Mouse (Mus musculus) gastrocnemius, adult 2 months (tissue): Measurements from ENCODE around the gene Akr1e1. TPM values are rescaled to one million over a fixed set of nuclear protein-coding genes. Genes with fewer than 3 reads are reported as not detected.
"Not testable (repeated sequence)": the region's sequence is repeated elsewhere in the genome, so short reads cannot be mapped to it uniquely, and the experiment has no call there.

Experiments used
- DNase-seq: peaks from one replicate; pipeline ENCODE4 v3.0.0; 2022
- H3K27ac ChIP-seq: fragments of 200-600 bp; 2 replicates; pipeline ENCODE4 v1.8.1; 2022; ENCODE audit warnings: mild to moderate bottlenecking
- H3K4me3 ChIP-seq: fragments of 200-600 bp; 2 replicates; pipeline ENCODE4 v1.8.1; 2022; ENCODE audit warnings: mild to moderate bottlenecking, moderate library complexity
- CTCF ChIP-seq: fragments of 200-600 bp; IDR thresholded peaks from 2 replicates; pipeline ENCODE4 v1.8.1; 2022; ENCODE audit warnings: antibody characterized with exemption, mild to moderate bottlenecking, moderate library complexity
- intact Hi-C: fragments of 180-260 bp; cut with DNase I; formaldehyde crosslinking; loops from one replicate; pipeline ENCODE4 v1.15.1; 2025
- long read RNA-seq, 2 experiments: library from polyadenylated mRNA; stranded (forward); transcript quantifications; one replicate each; pipeline ENCODE4 v2.0.0; 2021
- total RNA-seq, 2 experiments: library from RNA; stranded (reverse); gene quantifications; 2 replicates each; pipeline ENCODE4 v1.2.3; 2021

Gene Akr1e1
- total RNA-seq = 10 to 100 TPM in 1 of 2 experiments, 1 to 10 TPM in 1; 9.7 to 14.5 TPM
- long read RNA-seq, experiment 1, transcript Akr1e1-201 (10 exons, 3,463 nt) = major isoform, 15 of 21 reads
- long read RNA-seq, experiment 1, partial matches to known transcripts = 1 of 21 reads
- long read RNA-seq, experiment 1, other reads (novel, unspliced or antisense) = 4 of 21 reads
- long read RNA-seq, experiment 2, transcript Akr1e1-201 (10 exons, 3,463 nt) = major isoform, 15 of 20 reads
- long read RNA-seq, experiment 2, partial matches to known transcripts = 2 of 20 reads
- long read RNA-seq, experiment 2, other reads (novel, unspliced or antisense) = 2 of 20 reads

DNA sequence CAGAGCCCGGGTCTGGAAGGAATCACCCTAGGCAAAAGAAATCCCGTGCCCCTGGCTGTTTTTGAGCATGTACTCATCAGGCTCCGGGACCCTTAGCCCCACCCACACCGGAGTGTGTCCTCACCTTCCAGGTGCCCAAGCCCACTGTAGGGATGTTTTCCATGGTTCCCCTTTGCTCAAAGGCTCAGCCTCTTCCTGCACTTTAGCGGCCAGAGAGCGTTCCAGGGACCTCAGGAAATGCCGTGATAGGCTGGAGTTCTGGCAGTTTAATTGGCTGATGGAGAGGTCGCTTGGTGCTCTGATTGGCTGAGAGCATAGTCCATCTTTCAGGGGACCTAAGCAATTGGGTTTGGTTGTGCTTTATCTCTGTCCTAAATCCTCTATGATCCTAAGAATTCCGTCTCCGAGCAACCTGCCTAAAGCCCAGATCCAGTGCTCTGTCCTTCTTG lies at the start of gene Akr1e1:
Akr1e1 (minus strand) TSS at position 214 of the 449 bp plus-strand sequence.
- Histone ChIP-seq H3K4me3 (peak within 1 kb of the TSS; percentile 81), H3K27ac (peak within 1 kb of the TSS; percentile 89)
- DNase-seq = peak; percentile 90
- intact Hi-C loops = no loop called here
- no peak for TF ChIP-seq CTCF

DNA sequence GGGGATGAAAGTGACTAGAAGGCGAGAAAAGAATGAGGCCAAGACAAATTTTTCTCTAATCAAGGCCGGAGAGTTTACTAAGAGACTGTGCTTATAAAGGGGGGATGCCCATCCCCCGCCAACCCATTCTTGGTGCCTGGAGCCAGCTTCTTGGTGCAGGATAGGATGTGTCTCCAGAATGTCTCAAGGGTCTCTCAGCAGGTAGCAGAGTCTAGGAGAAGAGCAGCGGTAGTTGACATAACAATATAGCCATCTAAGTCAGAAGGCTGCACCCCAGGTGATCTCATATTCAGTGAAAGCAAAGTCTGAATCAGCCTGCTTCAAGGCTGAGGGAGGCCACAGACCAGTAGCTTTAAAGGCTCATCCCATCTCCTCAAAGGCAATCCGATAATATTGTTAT lies 49.4 kb upstream of the Akr1e1 start:
- H3K4me3 ChIP-seq = no peak overlapping the region
- intact Hi-C loops = no loop called here
- no peak for TF ChIP-seq CTCF
- H3K27ac ChIP-seq = no peak overlapping the region
- DNase-seq = no peak

DNA sequence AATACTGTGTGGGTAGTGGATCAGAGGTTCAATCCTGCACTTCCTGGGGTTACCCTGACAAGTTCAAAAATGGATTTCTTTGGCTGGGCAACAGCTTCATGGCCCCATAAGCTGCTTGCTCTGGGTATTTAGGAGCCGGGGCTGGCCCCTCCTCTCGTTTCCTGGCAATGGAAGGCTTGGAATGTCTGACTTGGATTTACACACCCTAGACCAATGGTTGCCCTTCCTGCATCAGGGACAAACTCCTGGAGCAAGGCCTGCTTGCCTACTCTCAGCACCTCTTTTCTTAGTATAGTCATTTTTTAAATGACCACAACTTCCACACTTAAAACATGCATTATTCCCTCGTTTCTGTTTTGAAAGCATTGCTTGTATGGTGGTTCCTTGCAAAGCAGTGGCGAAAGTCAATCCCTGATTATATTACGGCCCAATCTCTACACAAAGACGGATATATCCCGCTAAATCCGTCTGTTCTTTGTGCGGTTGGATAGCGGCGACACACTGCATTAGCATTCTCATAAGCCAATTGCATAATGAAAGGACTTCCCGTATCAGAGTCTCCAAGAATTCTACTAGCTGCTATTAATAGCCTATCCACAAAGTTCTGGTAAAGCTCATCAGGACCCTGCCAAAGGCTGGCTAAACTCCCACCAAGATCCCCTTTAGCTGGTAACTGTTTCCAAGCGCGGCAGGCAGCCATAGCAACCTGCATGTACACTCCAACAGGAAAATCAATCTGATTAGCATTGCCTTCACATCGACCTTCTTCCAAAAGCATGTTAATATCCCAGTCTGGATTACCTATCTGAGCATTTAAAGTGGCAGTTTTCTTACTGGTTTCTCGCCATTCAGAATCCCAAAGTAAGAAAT lies 47.5 kb upstream of the Akr1e1 start:
- DNase-seq = no peak
- H3K27ac ChIP-seq = no peak overlapping the region
- TF ChIP-seq CTCF = no peak
- no peak overlapping the region for H3K4me3 ChIP-seq
- intact Hi-C loops = no loop called here

DNA sequence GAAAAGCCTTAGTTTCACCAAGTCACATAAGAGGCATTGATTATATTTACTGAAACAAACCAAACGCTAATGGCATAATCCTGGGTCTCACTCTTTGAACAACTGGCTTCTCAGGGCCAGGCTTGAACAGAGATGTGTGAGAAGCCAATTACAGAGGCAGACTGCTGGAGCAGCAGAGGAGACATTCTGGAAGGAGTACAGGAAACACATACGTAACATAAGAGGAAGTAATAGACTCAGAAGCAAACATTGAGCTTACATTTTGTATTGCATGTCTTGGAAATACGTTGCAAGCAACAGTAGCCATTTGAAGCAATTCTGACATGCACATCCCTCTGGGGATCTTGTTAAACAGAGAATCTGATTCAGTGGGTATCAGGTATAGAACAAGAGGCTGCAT lies 41.2 kb upstream of the Akr1e1 start:
- TF ChIP-seq CTCF = no peak
- intact Hi-C loops = no loop called here
- no peak overlapping the region for H3K4me3 ChIP-seq
- H3K27ac ChIP-seq = no peak overlapping the region
- no peak for DNase-seq

DNA sequence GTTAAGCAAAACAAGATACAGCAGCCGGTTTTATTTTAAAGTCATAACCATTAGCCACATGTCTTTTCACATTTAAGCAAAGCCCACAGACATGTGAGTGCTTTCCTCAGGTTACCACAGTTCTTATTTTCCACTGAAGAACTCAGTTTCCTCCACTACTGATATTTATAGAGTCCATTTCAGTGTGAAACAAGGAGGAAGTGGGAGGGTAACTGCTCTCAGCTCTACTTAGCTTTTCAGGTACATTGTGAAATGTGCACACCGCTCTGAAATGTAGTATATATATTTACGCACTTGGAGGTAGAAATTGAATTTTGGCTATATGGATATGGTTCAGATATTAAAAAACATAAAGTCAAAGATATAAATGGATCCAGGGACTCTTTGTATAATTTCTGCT lies 36.3 kb upstream of the Akr1e1 start:
- DNase-seq = no peak
- Histone ChIP-seq H3K4me3 (no peak overlapping the region), H3K27ac (no peak overlapping the region)
- intact Hi-C loops = no loop called here
- TF ChIP-seq CTCF = no peak

DNA sequence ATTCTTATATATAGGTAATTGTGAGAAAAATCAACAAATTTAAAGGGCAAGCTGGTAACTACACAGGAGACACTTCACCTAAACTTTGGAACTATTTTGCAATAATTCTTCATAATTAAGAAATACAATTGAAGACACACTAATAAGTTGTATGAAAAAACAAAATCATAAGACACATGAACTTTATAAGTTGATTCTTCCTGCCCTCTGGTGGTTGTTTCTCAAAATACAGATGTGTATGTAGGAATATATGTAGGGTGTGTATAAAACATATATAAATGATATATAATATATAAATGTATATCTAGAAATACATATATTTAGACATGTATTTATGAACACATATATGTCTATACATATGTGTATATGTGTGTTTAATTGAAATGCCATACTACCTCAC lies 1.9 kb upstream of the Akr1e1 start:
- peak; percentile 51 for TF ChIP-seq CTCF
- H3K27ac ChIP-seq = no peak overlapping the region
- intact Hi-C loops = loop anchor here (5.0 kb wide), 1 partner anchor 499 kb away; no protein-coding TSS in a partner anchor

GRCm38 (mm10) chr13:4608530-4608929 lies 444 bp downstream of the Akr1e1 start:
- Histone ChIP-seq H3K27ac (peak overlapping the region; percentile 89), H3K4me3 (peak overlapping the region; percentile 81)
- intact Hi-C loops = no loop called here
- DNase-seq = no peak
- TF ChIP-seq CTCF = no peak

More for the DNA sequence above, 1.9 kb upstream of the Akr1e1 start:
- no peak for DNase-seq
- H3K4me3 ChIP-seq = no peak overlapping the region

DNA sequence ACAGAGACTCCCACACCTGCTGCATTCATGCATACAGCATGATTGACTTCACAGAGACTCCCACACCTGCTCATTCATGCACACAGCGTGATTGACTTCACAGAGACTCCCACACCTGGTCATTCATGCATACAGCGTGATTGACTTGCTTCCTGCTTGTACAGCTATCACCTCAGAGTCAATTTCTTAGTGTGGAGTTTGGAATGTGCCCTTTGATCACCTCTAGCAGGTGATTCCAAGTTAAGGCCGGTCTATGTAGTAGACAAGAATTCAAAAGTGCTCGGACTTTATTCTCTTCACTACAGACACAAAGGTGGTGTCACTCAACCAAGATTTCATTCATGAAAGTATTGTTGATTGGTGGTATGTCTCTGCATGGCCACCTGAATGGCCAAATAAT lies 2.2 kb downstream of the Akr1e1 start:
- intact Hi-C loops = no loop called here
- no peak for DNase-seq
- TF ChIP-seq CTCF = no peak
- no peak overlapping the region for H3K4me3 ChIP-seq
- H3K27ac ChIP-seq = no peak overlapping the region

DNA sequence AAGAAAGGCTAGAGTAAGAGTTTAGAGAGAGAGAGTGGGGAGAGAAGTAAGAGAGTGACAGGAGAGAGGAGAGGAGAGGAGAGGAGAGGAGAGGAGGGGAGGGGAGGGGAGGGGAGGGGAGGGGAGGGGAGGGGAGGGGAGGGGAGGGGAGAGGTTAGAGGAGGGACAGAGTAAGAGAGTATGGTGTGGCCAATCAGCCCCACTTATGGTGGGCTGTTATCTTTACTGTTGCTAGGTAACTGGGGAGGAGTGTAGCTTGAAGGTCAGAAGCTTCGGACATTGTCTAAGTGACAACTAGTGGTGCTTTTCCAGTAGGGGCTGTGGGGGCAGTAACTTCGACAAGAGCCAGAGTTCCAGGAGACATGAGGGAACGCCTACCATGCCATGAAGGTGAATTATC lies 5.5 kb downstream of the Akr1e1 start:
- H3K4me3 ChIP-seq, H3K27ac ChIP-seq, DNase-seq, intact Hi-C loops: not testable (repeated sequence)

DNA sequence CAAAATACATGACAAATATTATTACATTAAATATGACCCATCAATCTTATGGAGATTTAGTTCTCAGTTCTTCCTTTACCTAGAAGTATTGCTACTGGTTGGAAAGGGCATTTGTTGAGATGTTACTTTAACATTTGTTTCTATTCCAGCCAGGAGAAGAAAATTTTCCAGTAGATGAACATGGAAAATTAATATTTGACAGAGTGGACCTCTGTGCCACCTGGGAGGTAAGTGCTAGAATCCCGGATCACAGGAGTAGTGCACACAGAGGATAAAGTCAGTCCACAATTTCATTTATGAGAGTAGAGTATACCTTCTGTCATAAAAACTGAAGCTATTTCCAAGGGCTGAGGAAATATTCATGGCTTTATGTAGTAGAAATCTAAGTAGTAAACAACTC lies 32.1 kb downstream of the Akr1e1 start:
- DNase-seq = no peak
- no peak for TF ChIP-seq CTCF
- intact Hi-C loops = no loop called here
- Histone ChIP-seq H3K27ac (no peak overlapping the region), H3K4me3 (no peak overlapping the region)

DNA sequence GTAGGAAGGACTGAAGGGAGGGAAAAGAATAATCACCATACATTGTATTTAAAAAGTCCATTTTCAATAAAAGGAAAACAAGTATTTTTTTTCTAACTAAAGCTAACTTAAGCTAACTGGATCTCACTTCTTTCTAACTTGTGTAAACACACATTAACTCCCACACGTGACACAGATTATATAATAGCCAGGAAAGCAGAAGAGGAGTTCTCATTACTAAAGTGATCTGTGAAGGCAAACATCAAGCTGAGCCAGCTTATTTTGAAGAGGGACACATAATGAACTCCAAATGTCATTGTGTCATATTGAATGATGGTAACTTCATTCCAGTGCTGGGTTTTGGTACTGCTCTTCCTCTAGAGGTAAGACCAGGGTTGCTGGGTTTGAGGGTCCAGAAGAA lies 35.1 kb downstream of the Akr1e1 start, which contains the start of gene Akr1c21:
Akr1c21 (plus strand) TSS at position 205 of the 400 bp plus-strand sequence.
- DNase-seq = no peak

DNA sequence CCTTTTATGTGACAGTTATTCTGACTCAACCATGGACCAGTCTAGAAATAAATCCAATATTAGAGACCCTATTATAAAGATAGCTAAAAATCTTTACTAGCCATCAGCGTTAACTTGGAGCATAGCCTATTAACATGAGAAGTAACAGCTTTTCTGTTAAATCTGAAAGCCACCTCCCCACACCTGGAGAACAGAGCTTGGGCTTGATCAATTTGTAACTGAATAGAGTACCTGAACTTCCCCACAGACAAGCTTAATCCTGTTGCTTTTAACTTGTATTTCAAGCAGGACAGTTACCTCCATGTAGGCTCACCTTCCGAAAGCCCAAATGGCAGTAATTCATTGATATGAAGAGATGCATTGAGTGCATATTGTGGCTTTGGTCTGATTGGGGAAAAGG lies 43.0 kb downstream of the Akr1e1 start:
- intact Hi-C loops = no loop called here
- no peak for TF ChIP-seq CTCF
- Histone ChIP-seq H3K4me3 (no peak overlapping the region), H3K27ac (no peak overlapping the region)
- no peak for DNase-seq

More for the DNA sequence above, 35.1 kb downstream of the Akr1e1 start, which contains the start of gene Akr1c21:
- Histone ChIP-seq H3K4me3 (no peak within 1 kb of the TSS), H3K27ac (no peak within 1 kb of the TSS)
- intact Hi-C loops = no loop called here
- no peak for TF ChIP-seq CTCF

- Histone ChIP-seq H3K4me3 (no peak overlapping the region), H3K27ac (no peak overlapping the region)
- intact Hi-C loops = no loop called here
- no peak for TF ChIP-seq CTCF
- no peak for DNase-seq
These were observed 48.5 kb downstream of the Akr1e1 start for GRCm38 (mm10) chr13:4560500-4560899.
